In the genomic region with DNA sequence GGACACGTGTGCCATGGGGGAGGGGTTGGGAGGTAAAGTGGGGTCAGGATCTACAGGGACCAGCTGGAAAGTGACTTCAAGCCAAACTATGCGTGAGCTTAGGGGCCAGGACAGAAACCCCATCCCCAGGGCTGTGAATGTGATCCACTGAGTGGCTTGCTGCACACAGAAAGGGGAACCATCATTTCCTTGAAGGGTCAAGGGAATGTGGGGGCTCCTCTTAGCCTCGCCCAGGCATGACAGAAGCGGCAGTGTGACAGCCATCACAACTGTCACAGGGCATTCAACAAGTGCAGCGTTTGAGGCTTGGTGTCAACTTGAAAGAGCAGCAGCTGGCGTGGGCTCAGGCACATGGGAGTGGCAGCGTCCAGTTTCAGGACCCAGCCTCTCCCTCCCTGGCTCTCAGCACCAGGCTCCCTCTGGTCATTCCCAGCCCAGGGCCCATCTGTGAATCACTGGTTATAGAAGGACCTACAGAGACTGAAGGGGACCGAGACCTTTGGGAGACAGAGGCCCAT, we compare ENCODE assay signal across 23 mouse cellular contexts.
DNase-seq lines count a peak whose midpoint lies in the region; ATAC-seq and TF ChIP-seq lines count a peak whose summit lies in the region.
"Had no signal": no experiment of that assay in that cellular context is flagged by ENCODE, and none has a peak within 500 bp of the region (broad histone marks: within the 10 kb centered on the region; RNA-seq: fewer than 3 reads in every experiment).

No protein-coding gene starts in this region.

- 71% methylated on average over 8 of the region's 8 CpGs for WGBS in embryonic facial prominence, embryonic 14.5 days
- 82% methylated on average over 8 of the region's 8 CpGs for WGBS in embryonic facial prominence, embryonic 10.5 days
- 49% methylated on average over 8 of the region's 8 CpGs for WGBS in kidney, embryonic 15.5 days
- WGBS in bone marrow, adult 2 months, result 31% methylated on average over 8 of the region's 8 CpGs

- no peaks in the 10 kb centered on the region for H3K9me3 ChIP-seq in embryonic facial prominence, embryonic 14.5 days (ENCODE audit: control insufficient read depth, low read length)
- H3K9me3 ChIP-seq in embryonic facial prominence, embryonic 10.5 days, result no peaks in the 10 kb centered on the region
- H3K9me3 ChIP-seq in kidney, embryonic 15.5 days (replicated peaks), result no peaks in the 10 kb centered on the region
- H3K9me3 ChIP-seq: embryonic facial prominence, embryonic 13.5 days; forebrain, embryonic 10.5 days; G1E; heart, embryonic 13.5 days; intestine, embryonic 15.5 days had no signal

- ATAC-seq in embryonic facial prominence, embryonic 14.5 days (ENCODE audit: low read depth), result no peak
- peak; percentile 10 for ATAC-seq in kidney, embryonic 15.5 days (replicated peaks; ENCODE audit: low FRiP score)
- peak; percentile 56 for ATAC-seq in megakaryocyte, adult 5-6 weeks (ENCODE audit: poor library complexity, severe bottlenecking)
- ATAC-seq: CD4-positive, CD25-positive, alpha-beta regulatory T cell, adult 4 months; forebrain, embryonic 14.5 days; intestine, embryonic 15.5 days had no signal

- H3K36me3 ChIP-seq in embryonic facial prominence, embryonic 14.5 days (ENCODE audit: control insufficient read depth, insufficient read depth, low read length), result no peaks in the 10 kb centered on the region
- H3K36me3 ChIP-seq in embryonic facial prominence, embryonic 10.5 days (replicated peaks), result peaks cover 10% of the 10 kb centered on the region; the same call in 1 of the 2 replicates
- H3K36me3 ChIP-seq in kidney, embryonic 15.5 days, result no peaks in the 10 kb centered on the region
- H3K36me3 ChIP-seq: G1E; heart, embryonic 13.5 days; intestine, embryonic 15.5 days had no signal

- peak; percentile 41 for DNase-seq in embryonic facial prominence, embryonic 14.5 days (ENCODE audit: low spot score)
- DNase-seq in embryonic facial prominence, embryonic 10.5 days (ENCODE audit: low spot score), result no peak
- DNase-seq in kidney, adult 11 months, result no peak
- no peak for DNase-seq in cerebellum, adult 18-20 months
- no peak for DNase-seq in adipocyte (ENCODE audit: low spot score)
- DNase-seq: adrenal gland, postnatal 10 days; B cell, adult 2 months; cerebellum, adult 8-10 months; cerebellum, postnatal 14 days; gastrocnemius, postnatal 10 days; heart, postnatal 4 days had no signal

- no peak overlapping the region for H3K4me3 ChIP-seq in embryonic facial prominence, embryonic 14.5 days (ENCODE audit: low read depth, low read length)
- no peak overlapping the region for H3K4me3 ChIP-seq in embryonic facial prominence, embryonic 10.5 days
- H3K4me3 ChIP-seq in kidney, embryonic 15.5 days (replicated peaks), result no peak overlapping the region
- H3K4me3 ChIP-seq in bone marrow, adult 2 months (replicated peaks; ENCODE audit: control insufficient read depth, low read depth, low read length), result no peak overlapping the region
- H3K4me3 ChIP-seq: embryonic facial prominence, embryonic 13.5 days; erythroblast, embryonic 14.5 days; forebrain, embryonic 10.5 days; heart, embryonic 13.5 days; intestine, embryonic 15.5 days had no signal

- H3K27ac ChIP-seq in embryonic facial prominence, embryonic 14.5 days (replicated peaks; ENCODE audit: low read depth, low read length), result no peak overlapping the region
- H3K27ac ChIP-seq in embryonic facial prominence, embryonic 10.5 days (replicated peaks), result no peak overlapping the region
- H3K27ac ChIP-seq in kidney, embryonic 15.5 days, result no peak overlapping the region
- peak overlapping the region; percentile 54 for H3K27ac ChIP-seq in bone marrow, adult 2 months (ENCODE audit: control insufficient read depth, insufficient read depth, low read depth, low read length, poor library complexity)
- H3K27ac ChIP-seq: embryonic facial prominence, embryonic 13.5 days; forebrain, embryonic 10.5 days; heart, embryonic 13.5 days; hindbrain, embryonic 14.5 days; intestine, embryonic 15.5 days had no signal

- H3K27me3 ChIP-seq in embryonic facial prominence, embryonic 14.5 days (replicated peaks; ENCODE audit: control insufficient read depth, insufficient read depth, low read length), result no peaks in the 10 kb centered on the region
- no peaks in the 10 kb centered on the region for H3K27me3 ChIP-seq in embryonic facial prominence, embryonic 10.5 days (replicated peaks; ENCODE audit: low read depth, poor library complexity, severe bottlenecking)
- no peaks in the 10 kb centered on the region for H3K27me3 ChIP-seq in kidney, embryonic 15.5 days
- H3K27me3 ChIP-seq: embryonic facial prominence, embryonic 13.5 days; heart, embryonic 13.5 days; intestine, embryonic 15.5 days had no signal

- TF ChIP-seq POLR2A in bone marrow, adult 2 months (IDR thresholded peaks at IDR 0.05; ENCODE audit: borderline replicate concordance, control insufficient read depth, low read depth, low read length), result no peak

- H3K4me2 ChIP-seq in embryonic facial prominence, embryonic 14.5 days (ENCODE audit: low read depth, low read length), result no peak overlapping the region
- no peak overlapping the region for H3K4me2 ChIP-seq in kidney, embryonic 15.5 days
- H3K4me2 ChIP-seq: embryonic facial prominence, embryonic 13.5 days; heart, embryonic 13.5 days; hindbrain, embryonic 14.5 days; intestine, embryonic 15.5 days had no signal

- no peaks in the 10 kb centered on the region for H3K4me1 ChIP-seq in embryonic facial prominence, embryonic 14.5 days (ENCODE audit: control insufficient read depth, insufficient read depth, low read length)
- peaks cover 78% of the 10 kb centered on the region for H3K4me1 ChIP-seq in embryonic facial prominence, embryonic 10.5 days
- peaks cover 68% of the 10 kb centered on the region for H3K4me1 ChIP-seq in kidney, embryonic 15.5 days
- H3K4me1 ChIP-seq in bone marrow, adult 2 months (ENCODE audit: control insufficient read depth, insufficient read depth, low read length), result peaks cover 5% of the 10 kb centered on the region; the same call in 1 of the 2 replicates
- H3K4me1 ChIP-seq: heart, embryonic 13.5 days had no signal

- no peak overlapping the region for H3K9ac ChIP-seq in embryonic facial prominence, embryonic 14.5 days (ENCODE audit: low read depth, low read length)
- no peak overlapping the region for H3K9ac ChIP-seq in kidney, embryonic 15.5 days
- H3K9ac ChIP-seq: embryonic facial prominence, embryonic 13.5 days; heart, embryonic 13.5 days; hindbrain, embryonic 14.5 days; intestine, embryonic 15.5 days had no signal

- no peak for TF ChIP-seq CTCF in bone marrow, adult 2 months (IDR thresholded peaks at IDR 0.05; ENCODE audit: control insufficient read depth, insufficient read depth, low read length)
